Mouse (Mus musculus): ENCODE measurements around the gene Cdk5.

The Cdk5 gene

DNA sequence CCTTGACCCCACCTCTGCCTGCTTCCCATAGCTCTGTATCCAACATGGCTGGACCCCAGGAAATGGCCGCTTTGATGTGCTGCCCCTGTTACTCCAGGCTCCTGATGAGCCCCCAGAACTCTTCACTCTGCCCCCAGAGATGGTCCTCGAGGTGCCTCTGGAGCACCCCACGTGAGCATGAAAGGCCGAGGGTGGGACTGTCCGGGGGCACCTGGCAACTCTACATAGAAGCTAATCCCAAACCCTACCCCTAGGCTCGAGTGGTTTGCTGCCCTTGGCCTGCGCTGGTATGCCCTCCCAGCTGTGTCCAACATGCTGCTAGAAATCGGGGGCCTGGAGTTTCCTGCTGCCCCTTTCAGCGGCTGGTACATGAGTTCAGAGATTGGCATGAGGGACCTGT is 53.6 kb downstream of the Cdk5 start:
- DNase-seq = no peak

Data from cerebellum, adult 11 months (tissue).